Mouse (Mus musculus) testis, adult 2 months (tissue): ENCODE results near the gene Setd4. TPM values are rescaled to one million over a fixed set of nuclear protein-coding genes. Genes with fewer than 3 reads are reported as not detected.

Experiments used
- H3K27ac ChIP-seq: fragments of 200-500 bp; 2 replicates; pipeline ENCODE4 v1.5.1; 2012; ENCODE audit warnings: low read depth, low read length; ENCODE audit not compliant: control insufficient read depth, insufficient read depth
- H3K27me3 ChIP-seq: fragments of 200-500 bp; 2 replicates; pipeline ENCODE4 v1.6.1; 2012; ENCODE audit warnings: mild to moderate bottlenecking, low read length, moderate library complexity; ENCODE audit not compliant: control insufficient read depth, insufficient read depth
- H3K36me3 ChIP-seq: fragments of 200-500 bp; 2 replicates; pipeline ENCODE4 v1.6.1; 2012; ENCODE audit warnings: mild to moderate bottlenecking, low read length; ENCODE audit not compliant: control insufficient read depth, insufficient read depth
- H3K4me1 ChIP-seq: fragments of 200-500 bp; 2 replicates; pipeline ENCODE4 v1.6.1; 2012; ENCODE audit warnings: low read length; ENCODE audit not compliant: control insufficient read depth, insufficient read depth
- H3K4me3 ChIP-seq: fragments of 200-500 bp; 2 replicates; pipeline ENCODE4 v1.5.1; 2012; ENCODE audit warnings: low read depth, mild to moderate bottlenecking, low read length, moderate library complexity, mixed read lengths; ENCODE audit not compliant: control insufficient read depth
- CTCF ChIP-seq: fragments of 200-500 bp; IDR thresholded peaks from 2 replicates; pipeline ENCODE4 v1.5.1; 2012; ENCODE audit warnings: low read depth, mild to moderate bottlenecking, inconsistent platforms, low read length, moderate library complexity; ENCODE audit not compliant: control insufficient read depth, insufficient read depth, insufficient replicate concordance
- POLR2A ChIP-seq: fragments of 200-500 bp; IDR thresholded peaks from 2 replicates; pipeline ENCODE4 v1.6.1; 2012; ENCODE audit warnings: low read depth, mild to moderate bottlenecking, inconsistent platforms, low read length, moderate library complexity; ENCODE audit not compliant: control insufficient read depth
- polyA plus RNA-seq: library from polyadenylated mRNA; depleted of rRNA; stranded (reverse); fragments of >200 nt; gene quantifications from 2 replicates; pipeline ENCODE4 v1.2.3, GENCODE M21; 2012

The Setd4 gene
- polyA plus RNA-seq, 1 experiment, result 6.2 TPM

DNA sequence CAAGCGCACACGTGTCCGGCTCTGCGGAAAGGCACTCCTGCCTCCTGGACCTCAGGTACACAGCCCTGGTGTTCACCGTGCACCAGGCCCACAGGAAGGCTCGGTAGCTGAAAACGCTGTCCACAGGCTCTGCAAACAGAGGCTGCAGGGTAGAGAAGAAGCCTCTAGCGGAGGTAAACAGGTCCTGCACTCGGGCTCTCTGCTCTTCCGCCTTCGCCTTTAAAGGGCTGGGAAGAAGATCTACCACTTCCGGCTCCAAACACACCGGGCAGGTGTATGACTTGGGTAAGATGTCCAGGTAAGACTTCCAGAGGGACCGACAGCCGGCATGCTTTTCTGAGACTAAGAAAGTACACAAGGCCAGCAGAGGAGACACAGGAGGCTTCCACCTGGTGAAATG, 12.9 kb downstream of the Setd4 start:
- H3K4me3 ChIP-seq, result no peak overlapping the region
- H3K27ac ChIP-seq, result no peak overlapping the region
- H3K4me1 ChIP-seq, result no peaks in the 10 kb centered on the region
- H3K36me3 ChIP-seq, result peaks cover 2% of the 10 kb centered on the region; the same call in 1 of the 2 replicates
- H3K27me3 ChIP-seq, result no peaks in the 10 kb centered on the region
- TF ChIP-seq POLR2A, result no peak
- no peak for TF ChIP-seq CTCF

DNA sequence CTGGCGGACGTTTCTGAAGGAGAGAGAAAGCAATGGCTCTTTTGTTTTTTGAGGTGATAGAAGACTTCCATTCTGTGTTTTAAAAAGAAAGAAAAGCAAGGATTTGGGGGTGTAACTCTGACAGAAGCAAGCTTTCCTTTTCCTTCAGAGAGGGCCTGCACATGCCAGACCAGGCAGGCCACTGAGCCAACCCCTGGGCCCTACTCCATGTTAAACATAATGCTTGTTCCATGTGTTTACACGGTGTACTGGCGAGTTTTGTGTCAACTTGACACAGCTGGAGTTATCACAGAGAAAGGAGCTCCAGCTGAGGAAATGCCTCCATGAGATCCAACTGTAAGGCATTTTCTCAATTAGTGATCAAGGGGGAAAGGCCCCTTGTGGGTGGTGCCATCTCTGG, 15.6 kb downstream of the Setd4 start:
- no peak overlapping the region for H3K27ac ChIP-seq
- H3K4me3 ChIP-seq, result no peak overlapping the region
- no peaks in the 10 kb centered on the region for H3K27me3 ChIP-seq
- H3K4me1 ChIP-seq, result no peaks in the 10 kb centered on the region
- peaks cover 2% of the 10 kb centered on the region; the same call in 1 of the 2 replicates for H3K36me3 ChIP-seq
- no peak for TF ChIP-seq POLR2A
- no peak for TF ChIP-seq CTCF

DNA sequence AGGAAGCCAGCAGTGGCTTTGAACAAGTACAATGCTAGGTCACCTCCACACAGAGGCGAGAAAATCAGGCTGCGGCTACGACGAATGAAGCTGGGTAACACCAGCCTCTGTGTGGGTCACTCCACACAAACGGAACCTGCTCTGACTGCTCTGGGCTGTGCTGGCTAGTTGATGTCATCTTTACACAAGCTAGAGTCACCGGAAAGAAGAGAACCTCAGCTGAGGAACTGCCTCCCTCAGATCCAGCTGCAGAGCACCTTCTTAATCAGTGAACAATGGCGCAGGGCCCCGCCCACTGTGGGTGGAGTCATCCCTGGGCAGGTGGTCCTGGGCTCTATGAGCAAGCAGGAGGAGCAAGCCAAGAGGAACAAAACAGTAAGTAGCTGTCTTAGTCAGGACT, 17.5 kb downstream of the Setd4 start:
- Histone ChIP-seq H3K36me3 (peaks cover 2% of the 10 kb centered on the region; the same call in 1 of the 2 replicates), H3K27me3 (no peaks in the 10 kb centered on the region), H3K4me3 (no peak overlapping the region), H3K27ac (no peak overlapping the region), H3K4me1 (no peaks in the 10 kb centered on the region)
- TF ChIP-seq POLR2A, result no peak
- TF ChIP-seq CTCF, result no peak

DNA sequence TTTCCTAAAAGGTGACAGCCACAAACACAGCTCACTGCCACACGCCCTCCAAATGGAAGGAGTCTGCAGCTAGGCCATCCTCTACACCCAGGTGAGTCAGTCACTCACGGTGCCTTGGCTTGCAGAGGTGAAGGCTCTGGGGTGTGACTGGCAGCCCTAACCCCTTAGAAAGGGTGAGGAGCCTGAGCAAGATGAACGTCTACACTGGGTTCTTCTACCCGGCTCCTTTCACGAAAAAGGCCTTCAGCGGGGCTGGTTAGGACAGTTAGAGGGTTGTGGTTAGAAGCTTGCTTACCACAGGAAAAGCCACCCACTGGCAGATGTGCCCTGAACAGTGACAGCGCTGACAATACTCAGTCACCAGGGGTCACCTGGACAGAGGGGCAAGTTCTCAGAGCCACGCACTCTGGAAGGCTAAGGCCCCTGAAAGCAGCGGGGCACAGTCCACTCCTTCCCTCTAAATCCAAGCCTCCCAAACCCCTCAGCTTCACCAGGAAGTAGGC, 18.1 kb downstream of the Setd4 start:
- TF ChIP-seq CTCF, result no peak
- no peak for TF ChIP-seq POLR2A
- Histone ChIP-seq H3K4me3 (no peak overlapping the region), H3K4me1 (no peaks in the 10 kb centered on the region), H3K27ac (no peak overlapping the region), H3K36me3 (peaks cover 2% of the 10 kb centered on the region; the same call in 1 of the 2 replicates), H3K27me3 (no peaks in the 10 kb centered on the region)

DNA sequence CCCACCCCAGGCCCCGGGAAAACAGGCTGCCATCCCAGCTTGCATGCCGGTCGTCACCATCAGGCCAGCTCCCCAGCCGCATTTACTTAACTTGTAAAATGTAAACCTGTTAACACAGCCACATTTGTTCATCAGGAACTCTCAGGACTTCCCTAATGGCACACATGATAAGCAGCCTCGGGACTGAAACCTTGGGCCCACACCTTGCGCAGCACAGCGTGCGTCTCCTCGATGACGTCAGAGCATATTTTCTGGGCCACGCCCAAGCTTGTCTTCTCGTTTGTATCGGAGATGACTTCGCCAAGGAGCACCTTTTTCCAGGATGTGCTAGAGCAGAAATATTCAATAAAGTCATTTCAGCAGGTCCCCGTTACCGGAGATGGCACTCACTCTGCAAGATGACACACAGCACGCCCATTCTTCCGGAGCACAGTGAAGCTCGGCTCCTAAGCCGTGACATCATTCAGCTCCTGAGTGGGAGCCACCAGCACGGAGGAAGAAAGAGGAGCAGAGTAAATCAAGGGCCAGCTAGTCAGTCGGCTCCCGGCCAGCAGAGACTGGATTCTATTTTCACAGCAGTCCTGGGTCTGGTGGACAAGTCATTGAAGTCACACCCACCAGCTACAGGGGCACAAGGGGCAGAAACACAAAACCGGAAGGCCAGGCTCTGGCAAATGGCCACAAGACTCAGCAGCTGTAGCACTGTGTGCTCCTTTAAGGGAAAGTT, 18.7 kb downstream of the Setd4 start:
- H3K27me3 ChIP-seq, result no peaks in the 10 kb centered on the region
- H3K27ac ChIP-seq, result no peak overlapping the region
- H3K4me1 ChIP-seq, result no peaks in the 10 kb centered on the region
- TF ChIP-seq CTCF (no peak), POLR2A (no peak)
- no peak overlapping the region for H3K4me3 ChIP-seq
- peaks cover 2% of the 10 kb centered on the region; the same call in 1 of the 2 replicates for H3K36me3 ChIP-seq

DNA sequence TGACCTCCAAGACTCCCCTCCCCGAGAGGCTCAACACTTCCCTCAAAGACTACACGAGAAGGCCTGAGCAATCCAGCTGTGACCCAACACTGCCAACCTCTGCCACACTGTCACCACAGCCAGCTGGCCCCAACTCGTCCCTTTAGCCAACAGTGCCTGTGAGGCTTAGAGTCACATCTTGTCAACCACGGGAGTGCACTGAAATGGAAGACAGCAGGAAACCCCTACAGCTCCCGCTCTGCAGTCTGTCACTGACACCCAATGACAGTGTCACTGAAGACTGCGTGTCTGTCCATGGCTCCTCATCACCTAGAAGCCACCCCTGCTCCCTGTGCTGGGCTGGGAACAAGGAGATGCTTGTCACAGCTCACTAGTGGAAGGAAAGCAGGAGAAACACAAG, 22.7 kb downstream of the Setd4 start:
- Histone ChIP-seq H3K4me3 (no peak overlapping the region), H3K36me3 (no peaks in the 10 kb centered on the region; the same call in 1 of the 2 replicates), H3K4me1 (no peaks in the 10 kb centered on the region; the same call in 1 of the 2 replicates), H3K27ac (no peak overlapping the region), H3K27me3 (no peaks in the 10 kb centered on the region)
- no peak for TF ChIP-seq POLR2A
- TF ChIP-seq CTCF, result no peak

DNA sequence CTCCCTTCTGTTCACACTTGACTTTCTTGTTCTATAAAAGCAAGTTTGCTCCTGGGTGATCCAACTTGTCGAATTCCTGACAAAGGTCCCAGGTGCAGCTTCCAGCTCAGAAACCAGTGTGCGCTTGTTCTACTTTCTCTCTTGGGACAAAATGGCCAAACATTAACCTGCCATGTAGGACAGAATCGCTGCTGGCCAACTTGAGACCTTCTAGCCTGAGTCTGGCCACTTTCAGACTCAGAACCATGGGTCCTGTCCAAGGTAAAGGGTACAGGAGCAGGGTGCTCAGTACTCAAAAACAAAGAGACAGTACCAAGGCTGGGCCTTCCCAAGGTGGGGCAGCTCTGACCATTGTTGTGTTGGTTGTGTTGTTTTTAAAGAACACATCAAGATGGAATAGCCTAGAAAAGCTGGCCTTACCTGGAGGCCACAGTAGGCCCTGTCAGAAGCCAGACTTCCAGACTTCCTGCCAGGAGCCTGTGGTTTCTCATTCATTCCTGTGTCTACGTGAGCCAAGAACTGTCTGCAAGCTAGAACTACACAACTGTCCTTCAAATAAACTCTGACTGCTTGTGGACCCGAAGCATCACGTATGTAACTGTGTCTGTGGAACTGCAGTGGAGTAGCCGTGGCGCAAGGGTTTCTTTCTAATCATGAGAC, 25.4 kb downstream of the Setd4 start:
- Histone ChIP-seq H3K4me3 (no peak overlapping the region), H3K36me3 (no peaks in the 10 kb centered on the region), H3K27ac (no peak overlapping the region), H3K4me1 (no peaks in the 10 kb centered on the region; the same call in 1 of the 2 replicates), H3K27me3 (no peaks in the 10 kb centered on the region)
- TF ChIP-seq POLR2A (no peak), CTCF (no peak)
